Mouse (Mus musculus): Measurements from ENCODE around the gene Timeless.
"Not testable (repeated sequence)": the region's sequence is repeated elsewhere in the genome, so short reads cannot be mapped to it uniquely, and the experiment has no call there.

DNA sequence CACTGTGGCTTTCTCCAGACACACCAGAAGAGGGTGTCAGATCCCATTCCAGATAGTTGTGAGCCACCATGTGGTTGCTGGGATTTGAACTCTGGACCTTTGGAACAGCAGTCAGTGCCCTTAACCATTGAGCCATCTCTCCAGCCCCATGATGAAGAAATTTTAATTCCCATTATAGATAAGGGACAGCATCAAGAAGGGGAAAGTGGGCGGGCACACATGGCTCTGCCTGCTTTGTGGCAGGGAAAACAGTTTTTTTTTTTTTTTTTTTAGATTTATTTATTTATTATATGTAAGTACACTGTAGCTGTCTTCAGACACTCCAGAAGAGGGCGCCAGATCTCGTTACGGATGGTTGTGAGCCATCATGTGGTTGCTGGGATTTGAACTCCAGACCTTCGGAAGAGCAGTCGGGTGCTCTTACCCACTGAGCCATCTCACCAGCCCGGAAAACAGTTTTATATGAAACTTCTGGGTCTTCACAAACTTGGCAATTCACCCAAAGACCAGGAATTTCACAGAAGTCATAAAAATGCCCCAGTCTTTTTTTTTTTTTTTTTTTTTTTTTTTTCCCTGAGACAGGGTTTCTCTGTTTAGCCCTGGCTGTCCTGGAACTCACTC is 41.1 kb downstream of the Timeless start:
- not testable (repeated sequence) for TF ChIP-seq GATA1, TAL1 (IDR thresholded peaks at IDR 0.05; ENCODE audit: low read length)
